Mouse (Mus musculus) megakaryocyte, embryonic 14.5 days (primary cell): ENCODE measurements around the gene Lama2.
"Not testable (repeated sequence)": the region's sequence is repeated elsewhere in the genome, so short reads cannot be mapped to it uniquely, and the experiment has no call there.

ENCODE experiments used
- FLI1 ChIP-seq: IDR thresholded peaks from 2 replicates; pipeline ENCODE4 v1.6.1; 2012; ENCODE audit warnings: low read length, inconsistent platforms, mixed read lengths
- GATA1 ChIP-seq: IDR thresholded peaks from 3 replicates; pipeline ENCODE4 v1.6.1; 2012; ENCODE audit warnings: mixed read lengths, low read length, inconsistent platforms, borderline replicate concordance

- TF ChIP-seq FLI1, GATA1: not testable (repeated sequence)
These were observed 635.5 kb downstream of the Lama2 start for GRCm38 (mm10) chr10:26984082-26984481.
